Mouse (Mus musculus) urinary bladder, postnatal 14 days (tissue): Measurements from ENCODE around the gene Ube2b.

Source experiments
- DNase-seq: peaks from one replicate; pipeline ENCODE4 v3.0.0; 2021; ENCODE audit warnings: low spot score

Gene Ube2b

DNA sequence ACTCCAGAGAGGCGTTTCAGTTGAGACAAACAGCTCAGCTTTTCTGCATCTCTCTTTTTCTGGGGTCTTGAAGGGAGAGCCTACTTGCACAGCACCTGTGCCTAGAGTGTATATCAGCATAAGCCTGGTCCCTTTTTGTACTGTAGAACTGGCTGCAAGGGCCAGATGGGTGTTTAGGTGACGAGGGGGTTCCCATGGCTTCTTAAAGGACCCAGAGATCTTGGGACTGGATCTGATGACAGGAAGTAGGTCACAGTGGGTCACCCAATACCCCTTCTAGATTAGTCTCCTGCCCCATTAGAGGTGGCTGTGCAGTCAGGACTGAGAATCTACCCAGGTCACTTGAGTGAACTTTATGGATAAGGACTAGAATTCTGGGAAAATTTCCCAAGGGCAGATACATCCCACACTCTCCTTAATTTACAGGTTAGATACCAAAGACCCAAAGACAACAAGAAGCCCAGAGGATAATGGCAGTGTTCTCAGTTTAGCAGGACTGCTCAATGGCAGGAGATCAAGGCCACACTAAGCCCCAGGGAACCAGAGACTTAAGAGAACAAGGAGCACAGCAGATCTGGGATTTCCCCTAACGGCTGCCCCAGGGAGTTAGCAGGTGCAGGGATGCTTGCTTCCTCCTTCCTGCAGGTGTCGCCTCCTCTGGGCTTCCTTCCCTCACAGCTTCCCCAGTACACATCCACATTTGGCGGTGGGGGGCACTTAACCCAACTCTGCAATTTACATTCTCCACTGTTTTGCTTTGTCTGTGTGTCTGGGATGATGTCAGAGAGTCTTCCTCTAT is 64.7 kb downstream of the Ube2b start:
- no peak for DNase-seq
